Mouse (Mus musculus) R1 (cell line): ENCODE data around the gene Anxa2.

Experiments
- DNase-seq: peaks from one replicate; pipeline ENCODE4 v3.0.0-alpha.2; 2018; ENCODE audit warnings: low read depth, low spot score

The Anxa2 gene

GRCm38 (mm10) chr9:69458982-69459381, 5.6 kb downstream of the Anxa2 start:
- DNase-seq, result peak; percentile 40

GRCm38 (mm10) chr9:69459876-69460275, 6.5 kb downstream of the Anxa2 start:
- peak; percentile 59 for DNase-seq

- DNase-seq, result no peak
Measured at GRCm38 (mm10) chr9:69463046-69463445, 9.6 kb downstream of the Anxa2 start.

- no peak for DNase-seq
Measured at GRCm38 (mm10) chr9:69464109-69464756, 10.8 kb downstream of the Anxa2 start.

- no peak for DNase-seq
Measured at GRCm38 (mm10) chr9:69466098-69466497, 12.7 kb downstream of the Anxa2 start.

GRCm38 (mm10) chr9:69467310-69467939, 14.0 kb downstream of the Anxa2 start:
- peak; percentile 56 for DNase-seq

GRCm38 (mm10) chr9:69468991-69469390, 15.6 kb downstream of the Anxa2 start:
- peak; percentile 75 for DNase-seq

GRCm38 (mm10) chr9:69470362-69470761, 16.9 kb downstream of the Anxa2 start:
- no peak for DNase-seq

GRCm38 (mm10) chr9:69470921-69471320, 17.5 kb downstream of the Anxa2 start:
- peak; percentile 71 for DNase-seq

GRCm38 (mm10) chr9:69472724-69473123, 19.3 kb downstream of the Anxa2 start:
- DNase-seq, result no peak

GRCm38 (mm10) chr9:69475873-69476272, 22.5 kb downstream of the Anxa2 start:
- DNase-seq, result no peak

- no peak for DNase-seq
Measured at GRCm38 (mm10) chr9:69477195-69477823, 23.9 kb downstream of the Anxa2 start.

GRCm38 (mm10) chr9:69477824-69478222, 24.4 kb downstream of the Anxa2 start:
- no peak for DNase-seq

GRCm38 (mm10) chr9:69480344-69480743, 26.9 kb downstream of the Anxa2 start:
- peak; percentile 77 for DNase-seq

- no peak for DNase-seq
Measured at GRCm38 (mm10) chr9:69483811-69484210, 30.4 kb downstream of the Anxa2 start.

- peak; percentile 23 for DNase-seq
Measured at GRCm38 (mm10) chr9:69486140-69486539, 32.7 kb downstream of the Anxa2 start.

- DNase-seq, result no peak
Measured at GRCm38 (mm10) chr9:69488510-69488909, 35.1 kb downstream of the Anxa2 start.

GRCm38 (mm10) chr9:69488972-69489371, 35.6 kb downstream of the Anxa2 start:
- peak; percentile 43 for DNase-seq

- peak; percentile 49 for DNase-seq
Measured at GRCm38 (mm10) chr9:69492809-69493208, 39.4 kb downstream of the Anxa2 start.

GRCm38 (mm10) chr9:69502504-69502903, 49.1 kb downstream of the Anxa2 start:
- DNase-seq, result peak; percentile 63

- DNase-seq, result peak; percentile 16
Measured at GRCm38 (mm10) chr9:69505611-69506010, 52.2 kb downstream of the Anxa2 start.

GRCm38 (mm10) chr9:69507206-69507605, 53.8 kb downstream of the Anxa2 start:
- DNase-seq, result no peak

GRCm38 (mm10) chr9:69508016-69508415, 54.6 kb downstream of the Anxa2 start:
- DNase-seq, result no peak
